Mouse (Mus musculus) left cerebral cortex, adult 8-10 months (tissue): ENCODE data around the gene Zbtb43. TPM values are rescaled to one million over a fixed set of nuclear protein-coding genes. Genes with fewer than 3 reads are reported as not detected.

Source experiments
- DNase-seq, 2 experiments: peaks; one replicate each; pipeline ENCODE4 v3.0.0; 2022; ENCODE audit warnings: low spot score in 2 of 2
- total RNA-seq, 4 experiments: library from RNA; stranded (reverse); gene quantifications; 2 replicates each; pipeline ENCODE4 v1.2.4; 2022

The Zbtb43 gene
- total RNA-seq, 4 experiments from 2014 or later, result 23.9 to 30.4 (median 29.1) TPM

- DNase-seq, result no peak
Observed at GRCm38 (mm10) chr2:33430081-33430770, 38.1 kb downstream of the Zbtb43 start.

- DNase-seq, result no peak
Observed at GRCm38 (mm10) chr2:33429339-33429738, 39.0 kb downstream of the Zbtb43 start.

- no peak for DNase-seq
Observed at GRCm38 (mm10) chr2:33426640-33427398, 41.5 kb downstream of the Zbtb43 start.

GRCm38 (mm10) chr2:33417454-33417853, 50.9 kb downstream of the Zbtb43 start:
- no peak for DNase-seq

- DNase-seq, result no peak
Observed at GRCm38 (mm10) chr2:33414019-33414418, 54.3 kb downstream of the Zbtb43 start.

GRCm38 (mm10) chr2:33412111-33412510, 56.2 kb downstream of the Zbtb43 start:
- DNase-seq, result no peak

- DNase-seq, result no peak
Observed at GRCm38 (mm10) chr2:33403511-33404003, 64.8 kb downstream of the Zbtb43 start.

GRCm38 (mm10) chr2:33402638-33403037, 65.7 kb downstream of the Zbtb43 start:
- DNase-seq, result no peak

- DNase-seq, result no peak
Observed at GRCm38 (mm10) chr2:33402236-33402635, 66.1 kb downstream of the Zbtb43 start.

GRCm38 (mm10) chr2:33401217-33401616, 67.1 kb downstream of the Zbtb43 start:
- no peak for DNase-seq

GRCm38 (mm10) chr2:33400541-33400940, 67.8 kb downstream of the Zbtb43 start:
- no peak for DNase-seq

Other genes starting within 250 kb of the Zbtb43 start
- 10 to 100 TPM; 59.8 to 68.0 (median 67.1) TPM for gene Ralgps1, start 97.1 kb downstream of the Zbtb43 start, total RNA-seq
- 10 to 100 TPM; 22.7 to 30.4 (median 24.4) TPM for gene Zbtb34, start 37.2 kb downstream of the Zbtb43 start, total RNA-seq
- gene Lmx1b, start 172.0 kb upstream of the Zbtb43 start, total RNA-seq, result under 1 TPM; 0.35 to 0.98 (median 0.60) TPM